Mouse (Mus musculus) urinary bladder, postnatal 4 days (tissue): ENCODE results near the gene Pou2f2.

Experiments
- DNase-seq, 2 experiments: peaks; one replicate each; pipeline ENCODE4 v3.0.0; 2021 to 2022; ENCODE audit warnings: low spot score in 2 of 2

Pou2f2 gene

GRCm38 (mm10) chr7:25098169-25098568 lies 81.4 kb downstream of the Pou2f2 start:
- DNase-seq = no peak

- no peak for DNase-seq
Observed at GRCm38 (mm10) chr7:25089875-25090274, 89.7 kb downstream of the Pou2f2 start.

GRCm38 (mm10) chr7:25088968-25089367 lies 90.6 kb downstream of the Pou2f2 start:
- no peak for DNase-seq

DNA sequence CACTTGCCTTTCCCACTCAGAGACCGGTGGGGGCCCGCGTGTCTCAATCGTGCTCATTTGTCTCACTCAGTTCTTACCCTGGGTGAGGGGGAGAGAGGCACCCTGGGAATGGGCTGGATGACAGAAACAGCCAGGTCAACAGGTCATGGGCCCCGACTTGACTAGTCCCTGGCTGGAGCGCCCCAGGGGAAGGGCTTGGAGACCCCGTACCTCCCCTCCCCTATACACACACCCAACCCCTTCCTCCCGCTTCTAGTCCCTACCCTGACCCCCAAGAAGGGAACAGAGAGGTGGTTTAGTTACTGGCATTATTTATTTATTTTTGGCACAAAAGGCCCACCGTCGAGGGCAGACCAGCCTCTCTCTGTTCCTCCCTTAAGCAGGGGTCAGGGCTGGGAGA lies 91.0 kb downstream of the Pou2f2 start:
- no peak for DNase-seq

GRCm38 (mm10) chr7:25087972-25088371 lies 91.6 kb downstream of the Pou2f2 start:
- no peak for DNase-seq

DNA sequence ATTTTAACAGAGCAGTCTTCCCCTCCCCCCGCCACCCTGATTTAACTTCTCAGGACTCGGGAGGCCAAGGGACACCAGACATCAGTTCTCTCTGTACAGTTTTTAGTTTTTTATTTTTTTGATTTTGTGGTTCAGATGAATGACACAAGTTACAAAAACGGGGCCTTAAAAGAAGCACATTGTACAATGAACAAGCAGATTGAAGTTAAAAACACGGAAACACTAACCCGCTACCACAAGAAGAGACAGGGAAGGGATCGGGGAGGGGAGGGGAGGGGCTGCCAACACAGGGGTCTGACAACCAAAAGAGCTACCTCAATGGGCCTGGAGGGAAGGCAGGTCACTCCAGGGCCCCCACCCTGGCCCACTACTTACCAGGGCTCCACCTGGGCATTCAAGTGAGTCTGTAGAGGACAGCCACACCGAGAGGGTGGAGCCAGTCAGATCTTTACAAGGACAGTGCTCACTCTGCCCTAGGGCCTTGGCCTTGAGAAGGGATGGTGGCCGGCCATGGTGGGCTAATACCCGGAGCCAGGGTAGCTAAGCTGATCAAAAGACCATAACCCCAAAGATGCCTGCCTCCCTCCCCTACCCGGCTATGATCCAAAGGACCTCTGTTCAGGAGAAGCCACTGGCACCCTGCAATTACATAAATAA lies 92.1 kb downstream of the Pou2f2 start:
- no peak for DNase-seq

GRCm38 (mm10) chr7:25086656-25087055 lies 92.9 kb downstream of the Pou2f2 start:
- no peak for DNase-seq

- DNase-seq = no peak
Observed at GRCm38 (mm10) chr7:25084621-25085020, 94.9 kb downstream of the Pou2f2 start.

GRCm38 (mm10) chr7:25082510-25082909 lies 97.0 kb downstream of the Pou2f2 start:
- DNase-seq = no peak

GRCm38 (mm10) chr7:25080431-25080830 lies 99.1 kb downstream of the Pou2f2 start:
- no peak for DNase-seq

- DNase-seq = no peak
Observed at GRCm38 (mm10) chr7:25079496-25080026, 100.0 kb downstream of the Pou2f2 start.

GRCm38 (mm10) chr7:25077414-25077755 lies 102.1 kb downstream of the Pou2f2 start:
- no peak for DNase-seq

- peak; percentile 97 to 98 for DNase-seq
Observed at GRCm38 (mm10) chr7:25076663-25077413, 102.7 kb downstream of the Pou2f2 start.

DNA sequence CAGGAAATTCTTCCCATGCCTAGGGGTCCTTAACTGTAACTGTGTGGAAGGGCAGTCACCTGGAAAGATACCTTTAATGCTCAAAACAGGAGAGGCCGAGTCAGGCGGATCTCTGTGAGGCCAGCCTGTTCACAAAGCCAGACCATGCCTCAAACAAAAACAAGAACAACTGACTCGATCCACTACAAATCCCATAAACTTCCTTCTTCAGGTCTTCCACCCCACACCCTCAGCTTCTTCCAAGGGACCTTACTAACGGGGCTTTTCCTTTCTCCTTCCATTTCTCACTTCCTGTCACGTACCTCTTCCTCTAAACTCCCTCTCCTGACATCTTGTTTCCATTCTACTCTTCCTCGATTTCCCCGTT lies 103.2 kb downstream of the Pou2f2 start:
- no peak for DNase-seq

DNA sequence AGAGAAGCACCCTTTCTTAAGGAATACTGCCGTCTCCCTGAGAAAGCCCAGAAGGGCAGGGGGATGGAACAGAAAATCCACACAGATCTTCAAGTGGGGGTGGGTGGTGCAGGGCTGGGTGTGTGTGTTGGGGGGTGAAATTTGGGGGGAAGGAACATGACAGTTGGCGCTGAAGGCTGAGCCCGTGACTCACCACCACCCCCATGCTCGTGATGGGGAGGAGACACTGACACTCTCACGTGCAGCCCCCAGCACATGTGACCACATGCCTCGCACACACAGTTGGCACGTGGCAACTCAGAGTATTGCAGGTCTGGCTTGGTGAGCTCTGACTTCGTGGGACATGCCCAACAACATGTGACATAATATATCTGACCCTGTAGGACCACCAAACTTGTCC lies 105.6 kb downstream of the Pou2f2 start:
- DNase-seq = no peak

DNA sequence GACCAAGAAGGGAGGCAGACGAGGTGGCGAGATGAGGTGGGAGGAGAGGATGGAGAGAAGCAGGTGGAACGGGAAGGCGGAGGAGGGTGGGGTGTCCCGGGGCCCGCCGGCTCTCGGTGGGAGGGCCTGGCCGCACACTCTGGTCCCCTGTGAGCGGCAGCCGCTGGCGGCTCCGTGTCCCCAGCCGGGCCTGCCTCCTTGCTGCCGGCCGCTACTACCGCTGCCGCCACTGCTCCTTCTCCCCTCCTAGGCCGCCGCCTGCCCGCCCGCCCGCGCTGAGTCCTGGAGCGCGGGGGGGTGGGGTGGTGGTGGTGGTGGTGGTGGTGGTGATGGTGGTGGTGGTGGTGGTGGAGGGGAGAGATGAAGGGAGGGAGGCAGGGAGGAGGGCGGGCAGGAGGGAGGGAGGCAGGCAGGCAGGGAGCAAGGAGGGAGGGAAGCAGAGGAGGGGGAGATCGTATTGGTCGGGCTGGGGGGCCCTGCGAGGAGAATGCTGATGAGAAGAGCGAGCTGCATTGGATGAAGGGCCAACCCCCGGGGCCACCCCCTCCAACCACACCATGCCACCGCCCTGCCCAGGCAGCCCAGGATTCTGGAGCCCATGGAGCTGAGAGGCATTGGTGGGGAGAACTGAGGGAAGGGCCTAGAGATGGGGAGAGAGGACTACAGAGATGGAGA lies 106.7 kb downstream of the Pou2f2 start:
- DNase-seq = no peak

GRCm38 (mm10) chr7:25071979-25072715 lies 107.4 kb downstream of the Pou2f2 start, which contains the start of the genes Grik5 and Zfp574:
TSS of gene Grik5 (minus strand) at chr7:25072346.
TSS of gene Zfp574 (plus strand) at chr7:25072567.
- no peak for DNase-seq

DNA sequence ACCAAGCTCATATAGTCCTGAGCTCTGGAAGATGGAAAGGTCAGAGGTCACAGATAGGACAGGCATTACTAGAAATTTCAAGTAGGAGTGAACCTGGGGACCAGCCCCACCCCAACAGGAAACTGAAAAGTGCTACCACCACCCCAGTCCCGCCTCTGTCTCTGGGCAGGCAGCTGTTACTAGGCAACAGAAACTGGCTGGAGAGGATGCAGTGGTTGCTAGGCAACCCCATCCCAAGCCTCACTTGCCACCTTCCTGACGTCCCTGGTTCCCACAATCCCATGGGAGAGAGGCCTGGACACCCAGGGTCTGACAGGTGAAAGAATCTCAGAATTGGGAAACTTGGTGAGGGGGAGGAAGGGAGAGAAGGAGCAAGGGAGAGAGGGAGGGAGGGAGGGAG lies 110.8 kb downstream of the Pou2f2 start:
- no peak for DNase-seq

DNA sequence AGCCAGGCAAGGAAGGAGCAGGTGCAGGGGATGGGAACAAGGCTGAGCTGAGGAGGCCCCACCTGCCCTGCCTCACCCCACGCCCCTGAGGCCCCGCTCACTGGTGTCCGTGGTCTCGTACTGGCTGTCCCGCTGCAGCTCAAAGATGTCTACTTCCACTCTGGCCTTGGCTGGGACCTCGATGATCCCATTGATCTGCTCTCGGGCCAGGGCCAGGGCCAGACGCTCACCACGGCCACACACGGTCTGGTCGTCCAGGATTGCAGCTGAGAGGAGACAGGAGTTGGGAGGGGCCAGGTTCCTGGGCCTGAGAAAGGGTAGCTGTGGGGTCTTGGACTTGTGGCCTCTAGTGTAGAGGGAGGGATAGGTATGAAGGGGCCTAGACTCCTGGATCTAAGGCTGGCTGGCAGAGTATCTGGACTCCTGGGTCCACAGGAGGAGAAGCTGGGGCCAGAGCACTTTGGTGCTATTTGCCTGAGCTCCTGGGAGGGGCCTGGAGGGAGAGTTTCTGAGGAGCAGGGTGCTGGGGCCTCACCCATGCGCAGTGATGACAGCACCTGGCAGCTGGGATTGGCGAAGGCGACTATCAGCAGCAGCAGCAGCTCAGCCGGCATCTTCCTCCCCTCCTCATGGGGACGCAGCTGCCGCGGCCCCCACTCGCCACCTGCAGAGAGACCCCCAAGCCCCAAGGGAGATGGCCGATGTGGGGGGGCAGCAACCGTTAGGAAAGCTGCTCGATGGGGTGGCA lies 111.4 kb downstream of the Pou2f2 start:
- DNase-seq = no peak

DNA sequence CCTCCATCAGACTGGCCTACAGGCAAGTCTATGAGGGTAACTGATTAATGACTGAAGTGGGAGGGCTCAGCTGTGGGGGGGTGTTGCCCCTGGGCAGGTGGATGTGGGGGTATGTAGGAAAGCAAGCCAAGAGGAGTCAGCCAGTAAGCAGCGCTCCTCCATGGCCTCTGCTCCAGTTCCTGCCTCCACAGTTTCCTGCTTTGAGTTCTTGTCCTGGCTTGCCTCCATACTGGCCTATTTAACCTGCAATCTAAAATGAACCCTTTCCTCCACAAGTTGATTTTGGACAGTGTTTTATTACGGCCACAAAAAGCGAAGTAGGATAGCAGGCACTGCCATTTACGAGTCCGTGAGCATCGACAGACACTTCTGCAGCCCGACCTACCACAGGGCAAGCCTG lies 112.2 kb downstream of the Pou2f2 start:
- DNase-seq = no peak

GRCm38 (mm10) chr7:25063900-25064299 lies 115.6 kb downstream of the Pou2f2 start:
- no peak for DNase-seq
